Mouse (Mus musculus) small intestine, adult 2 months (tissue): Measurements from ENCODE around the gene H2-DMb2. TPM values are rescaled to one million over a fixed set of nuclear protein-coding genes. Genes with fewer than 3 reads are reported as not detected.
"Not testable (repeated sequence)": the region's sequence is repeated elsewhere in the genome, so short reads cannot be mapped to it uniquely, and the experiment has no call there.

Experiments used
- H3K27ac ChIP-seq: fragments of 200-500 bp; 2 replicates; pipeline ENCODE4 v1.5.1; 2012; ENCODE audit warnings: low read depth, low read length, control low read depth, inconsistent platforms; ENCODE audit not compliant: insufficient read depth
- H3K27me3 ChIP-seq: fragments of 200-500 bp; 2 replicates; pipeline ENCODE4 v1.6.1; 2012; ENCODE audit warnings: mild to moderate bottlenecking, moderate library complexity, low read length, inconsistent platforms; ENCODE audit not compliant: control insufficient read depth, insufficient read depth
- H3K36me3 ChIP-seq: fragments of 200-500 bp; 2 replicates; pipeline ENCODE4 v1.6.1; 2012; ENCODE audit warnings: mild to moderate bottlenecking, low read length, control low read depth, inconsistent platforms; ENCODE audit not compliant: control insufficient read depth, insufficient read depth
- H3K4me1 ChIP-seq: fragments of 200-500 bp; 2 replicates; pipeline ENCODE4 v1.6.1; 2012; ENCODE audit warnings: low read length, inconsistent platforms, mixed read lengths; ENCODE audit not compliant: control insufficient read depth, insufficient read depth, insufficient read length
- H3K4me3 ChIP-seq: fragments of 200-500 bp; 2 replicates; pipeline ENCODE4 v1.5.1; 2012; ENCODE audit warnings: low read depth, mild to moderate bottlenecking, control low read depth, inconsistent platforms, low read length, moderate library complexity
- CTCF ChIP-seq: fragments of 200-500 bp; IDR thresholded peaks from 2 replicates; pipeline ENCODE4 v1.5.1; 2012; ENCODE audit warnings: low read depth, mild to moderate bottlenecking, control low read depth, inconsistent platforms, low read length, moderate library complexity, mixed read lengths; ENCODE audit not compliant: insufficient replicate concordance, insufficient read length; ENCODE audit errors: extremely low read depth
- POLR2A ChIP-seq: fragments of 200-500 bp; IDR thresholded peaks from 2 replicates; pipeline ENCODE4 v1.6.1; 2012; ENCODE audit warnings: low read depth, mild to moderate bottlenecking, control low read depth, inconsistent platforms, low read length, moderate library complexity
- WGBS: fragments of 180-500 bp; shearing (Covaris S2); methylation state at CpG from one replicate; pipeline ENCODE4 v1.1.7; 2018; 5-methylcytosine and 5-hydroxymethylcytosine counted together
- polyA plus RNA-seq: library from polyadenylated mRNA; depleted of rRNA; stranded (reverse); fragments of >200 nt; gene quantifications from 2 replicates; pipeline ENCODE4 v1.2.3, GENCODE M21; 2012

Gene H2-DMb2
- polyA plus RNA-seq, 1 experiment: 25.4 TPM

DNA sequence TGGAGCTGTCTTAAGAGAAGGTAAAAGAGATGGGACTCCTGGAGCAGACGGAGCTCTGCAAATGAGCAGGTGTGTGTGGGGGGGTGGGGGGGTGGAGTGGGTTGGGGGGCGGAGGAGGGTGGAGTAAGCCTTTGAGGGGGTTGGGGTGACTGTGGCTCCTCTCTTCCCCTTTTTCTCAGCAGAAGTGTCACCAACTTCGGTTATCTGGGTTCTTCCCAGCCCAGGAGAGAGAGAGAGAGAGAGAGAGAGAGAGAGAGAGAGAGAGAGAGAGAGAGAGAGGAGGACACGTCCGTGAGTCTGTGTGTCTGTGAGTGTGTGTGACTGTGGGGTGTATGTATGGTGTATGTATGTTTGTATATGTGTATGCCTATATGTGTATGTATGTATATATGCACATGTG lies 354 bp downstream of the H2-DMb2 start:
- no peaks in the 10 kb centered on the region; the same call in 1 of the 2 replicates for H3K4me1 ChIP-seq
- TF ChIP-seq POLR2A (no peak), CTCF (no peak)
- H3K27me3 ChIP-seq: no peaks in the 10 kb centered on the region
- H3K27ac ChIP-seq: no peak overlapping the region
- no peaks in the 10 kb centered on the region for H3K36me3 ChIP-seq
- WGBS: 50% methylated on average over 5 of the region's 5 CpGs
- no peak overlapping the region for H3K4me3 ChIP-seq

DNA sequence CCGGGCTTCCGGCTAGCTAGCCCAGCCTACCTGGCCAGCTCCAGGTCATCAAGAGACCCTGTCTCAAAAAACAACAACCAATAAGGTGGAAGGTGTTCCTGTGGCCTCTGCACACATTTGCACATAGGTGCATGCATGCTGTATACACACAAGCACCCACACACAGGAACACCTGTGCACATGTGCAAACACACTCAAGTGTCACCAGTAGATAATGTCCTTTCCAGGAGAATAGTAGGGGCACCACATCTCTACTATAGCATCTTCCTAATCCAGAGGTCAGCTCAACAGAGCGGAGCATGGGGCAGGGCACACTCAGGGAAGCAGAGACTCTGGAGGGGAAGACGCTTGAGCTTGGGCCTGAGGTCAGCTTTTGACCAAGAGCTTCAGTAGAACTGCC lies 1.1 kb downstream of the H2-DMb2 start:
- 85% methylated on average over 4 of the region's 4 CpGs for WGBS
- not testable (repeated sequence) for H3K27ac ChIP-seq, H3K4me3 ChIP-seq, H3K36me3 ChIP-seq, H3K27me3 ChIP-seq, H3K4me1 ChIP-seq

DNA sequence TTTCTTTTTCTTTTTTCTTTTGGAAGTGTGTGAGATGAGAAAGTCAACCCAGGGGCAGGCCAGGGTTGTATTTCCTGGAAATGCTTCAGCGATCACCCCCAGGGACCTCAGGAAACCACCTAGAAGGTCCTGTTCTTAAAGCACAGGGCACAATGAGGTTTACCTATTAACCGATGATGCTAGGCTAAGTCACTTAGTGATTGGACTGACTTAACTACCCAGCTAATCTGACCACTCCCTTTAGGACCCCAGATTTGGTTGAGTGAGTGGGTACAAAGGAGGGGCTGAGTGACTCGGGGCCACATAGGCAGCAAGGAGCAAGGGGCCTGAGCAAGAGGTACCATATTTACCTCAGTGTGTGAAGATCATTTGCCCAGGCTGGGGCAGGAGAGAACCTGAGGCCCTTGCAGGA lies 1.9 kb downstream of the H2-DMb2 start:
- peak overlapping the region; percentile 22 for H3K4me3 ChIP-seq
- 0 out of 2 replicates have a peak overlapping the region, but pooled peaks have one; percentile 5 for H3K27ac ChIP-seq
- WGBS: 57% methylated on average over 3 of the region's 3 CpGs
- TF ChIP-seq POLR2A (no peak), CTCF (no peak)
- no peaks in the 10 kb centered on the region for H3K27me3 ChIP-seq
- H3K4me1 ChIP-seq: no peaks in the 10 kb centered on the region; the same call in 1 of the 2 replicates
- H3K36me3 ChIP-seq: no peaks in the 10 kb centered on the region

DNA sequence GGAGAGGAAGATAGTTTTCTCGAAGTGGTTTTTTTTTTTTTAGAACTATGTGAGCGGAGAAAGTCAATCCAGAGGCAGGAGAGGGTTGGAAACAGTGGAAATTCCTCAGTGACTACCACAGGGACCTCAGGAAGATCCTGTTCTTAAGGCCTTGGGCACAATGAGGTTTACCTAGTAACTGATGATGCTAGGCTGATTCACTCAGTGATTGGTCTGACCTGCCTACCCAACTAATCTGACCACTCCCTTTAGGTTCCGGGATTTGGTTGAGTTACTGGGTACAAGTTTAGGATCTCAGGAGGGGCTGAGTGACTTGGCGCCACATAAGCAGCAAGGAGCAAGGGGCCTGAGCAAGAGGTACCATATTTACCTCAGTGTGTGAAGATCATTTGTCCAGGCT lies 9.8 kb downstream of the H2-DMb2 start, which contains the start of gene H2-DMb1:
TSS of gene H2-DMb1 (plus strand) at position 150 of the 400 bp plus-strand sequence.
- Histone ChIP-seq H3K4me3 (peak within 1 kb of the TSS; percentile 62), H3K36me3 (0 out of 2 replicates have a peak, but pooled peaks cover 8% of the 10 kb centered on the region), H3K4me1 (peaks cover 7% of the 10 kb centered on the region; the same call in 1 of the 2 replicates), H3K27ac (peak within 1 kb of the TSS; percentile 29), H3K27me3 (no peaks in the 10 kb centered on the region)
- 34% methylated on average over 4 of the region's 4 CpGs for WGBS
- no peak for TF ChIP-seq CTCF

DNA sequence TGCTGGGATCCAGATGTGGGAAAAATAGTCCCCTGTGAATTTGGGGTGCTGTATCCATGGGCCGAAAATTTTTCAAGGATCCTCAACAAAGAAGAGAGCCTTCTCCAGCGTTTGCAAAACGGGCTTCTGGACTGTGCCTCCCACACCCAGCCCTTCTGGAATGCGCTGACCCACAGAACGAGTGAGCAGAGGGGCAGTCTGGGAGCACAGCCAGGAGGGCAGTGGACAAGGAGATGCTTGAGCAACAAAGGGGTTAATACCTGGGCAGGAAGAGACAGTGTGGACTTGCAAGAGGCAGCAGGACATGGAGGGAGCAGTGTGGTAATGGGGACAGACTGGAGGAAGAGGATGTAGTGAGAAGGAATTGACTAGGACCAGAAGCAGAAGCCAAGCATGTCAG lies 12.4 kb downstream of the H2-DMb2 start:
- H3K4me3 ChIP-seq: no peak overlapping the region
- no peaks in the 10 kb centered on the region for H3K27me3 ChIP-seq
- 61% methylated on average over 5 of the region's 5 CpGs for WGBS
- H3K4me1 ChIP-seq: peaks cover 7% of the 10 kb centered on the region; the same call in 1 of the 2 replicates
- peaks cover 11% of the 10 kb centered on the region; the same call in 1 of the 2 replicates for H3K36me3 ChIP-seq
- H3K27ac ChIP-seq: no peak overlapping the region
- TF ChIP-seq CTCF: no peak
- TF ChIP-seq POLR2A: no peak

DNA sequence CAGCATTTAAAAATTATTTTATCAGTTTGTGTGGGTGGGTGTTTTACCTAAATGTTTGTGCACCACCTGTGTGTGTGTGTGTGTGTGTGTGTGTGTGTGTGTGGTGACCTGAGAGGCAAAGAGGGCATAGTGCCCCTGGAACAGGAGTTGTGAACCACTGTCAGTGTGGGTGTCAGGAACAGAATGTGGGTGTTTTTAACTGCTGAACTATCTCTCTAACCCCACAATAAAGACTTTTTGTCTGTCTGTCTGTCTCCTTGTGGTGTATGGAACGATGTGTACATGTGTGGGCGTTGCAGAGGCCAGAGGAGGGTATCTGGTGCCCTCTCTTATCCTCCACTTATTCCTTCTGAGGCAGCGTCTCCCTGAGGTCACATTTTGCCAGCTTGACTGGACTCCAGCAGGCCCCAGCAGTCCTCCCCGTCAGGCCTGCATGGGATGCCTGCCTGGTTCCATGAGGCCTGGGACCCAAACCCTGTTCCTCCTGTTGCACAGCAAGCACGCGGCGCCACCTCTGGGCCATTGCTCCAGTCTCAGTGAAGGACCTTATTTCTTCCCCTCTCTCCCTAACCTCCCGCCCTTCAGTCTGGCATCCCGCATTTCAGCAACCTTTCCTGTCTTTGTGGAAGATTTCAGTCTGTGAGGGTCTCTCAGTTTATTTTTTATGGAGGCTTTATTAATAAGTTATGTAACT lies 21.2 kb downstream of the H2-DMb2 start:
- no peaks in the 10 kb centered on the region for H3K27me3 ChIP-seq
- peak; percentile 33; the same call in 1 of the 2 replicates for TF ChIP-seq CTCF
- no peak for TF ChIP-seq POLR2A
- WGBS: 52% methylated on average over 9 of the region's 9 CpGs
- peaks cover 4% of the 10 kb centered on the region; the same call in 1 of the 2 replicates for H3K36me3 ChIP-seq
- H3K4me1 ChIP-seq: no peaks in the 10 kb centered on the region
- no peak overlapping the region for H3K4me3 ChIP-seq
- no peak overlapping the region for H3K27ac ChIP-seq

DNA sequence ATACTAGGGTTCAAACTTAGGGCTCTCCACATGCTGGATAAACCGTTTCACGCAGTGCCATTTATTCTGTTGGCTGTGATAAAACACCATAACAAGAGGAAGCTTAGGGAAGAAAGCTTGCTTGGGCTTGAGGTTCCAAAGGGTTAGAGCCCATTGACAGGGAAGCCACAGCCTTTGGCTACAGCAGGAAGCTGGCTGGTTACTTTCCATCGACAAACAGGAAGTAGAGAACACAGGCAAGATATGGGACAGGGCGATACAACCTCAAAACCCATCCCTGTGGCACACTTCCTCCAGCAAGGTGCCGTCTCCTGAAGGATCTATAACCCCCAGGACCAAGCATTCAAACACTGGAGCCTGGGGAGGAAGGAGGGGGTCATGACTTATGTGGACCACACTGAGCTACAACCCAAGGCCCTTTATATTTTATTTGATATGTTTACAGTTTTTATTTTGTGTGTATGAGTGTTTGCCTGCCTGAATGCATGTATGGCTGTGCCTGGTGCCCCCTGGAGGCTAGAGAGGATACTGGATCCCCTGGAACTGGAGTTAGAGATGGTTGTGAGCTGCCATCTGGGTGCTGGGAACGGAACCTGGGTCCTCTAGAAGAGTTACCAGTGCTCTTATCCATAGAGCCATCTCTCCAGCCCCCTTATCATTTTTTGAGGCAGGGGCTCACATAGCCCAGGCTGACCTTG lies 22.1 kb downstream of the H2-DMb2 start:
- Histone ChIP-seq H3K27me3 (no peaks in the 10 kb centered on the region), H3K36me3 (peaks cover 4% of the 10 kb centered on the region; the same call in 1 of the 2 replicates), H3K4me3 (no peak overlapping the region), H3K4me1 (no peaks in the 10 kb centered on the region), H3K27ac (no peak overlapping the region)
- 64% methylated on average over 6 of the region's 6 CpGs for WGBS
- TF ChIP-seq POLR2A: no peak
- peak; percentile 31; the same call in 1 of the 2 replicates for TF ChIP-seq CTCF
